Mouse (Mus musculus) neural tube, embryonic 15.5 days (tissue): ENCODE data around the gene Cdk9. TPM values are rescaled to one million over a fixed set of nuclear protein-coding genes. Genes with fewer than 3 reads are reported as not detected.

Experiments used
- ATAC-seq: fragments of 200-750 bp; cut with Nextera tagmentation; 2 replicates; pipeline ENCODE4 v1.8.0; 2017; ENCODE audit warnings: mild to moderate bottlenecking, moderate TSS enrichment, moderate library complexity; ENCODE audit not compliant: low FRiP score
- H3K27ac ChIP-seq: fragments of 300-500 bp; sonication (generic); replicated peaks from 2 replicates; pipeline ENCODE4 v1.5.1; 2015; ENCODE audit warnings: mild to moderate bottlenecking, inconsistent platforms
- H3K27me3 ChIP-seq: fragments of 300-500 bp; sonication (generic); replicated peaks from 2 replicates; pipeline ENCODE4 v1.6.1; 2015; ENCODE audit warnings: inconsistent platforms
- H3K36me3 ChIP-seq: fragments of 300-500 bp; sonication (generic); 2 replicates; pipeline ENCODE4 v1.6.1; 2015; ENCODE audit warnings: inconsistent platforms
- H3K4me1 ChIP-seq: fragments of 300-500 bp; sonication (generic); 2 replicates; pipeline ENCODE4 v1.6.1; 2015; ENCODE audit warnings: inconsistent platforms
- H3K4me2 ChIP-seq: fragments of 300-500 bp; sonication (generic); 2 replicates; pipeline ENCODE4 v1.6.1; 2015; ENCODE audit warnings: inconsistent platforms, mild to moderate bottlenecking, moderate library complexity
- H3K4me3 ChIP-seq: fragments of 300-500 bp; sonication (generic); replicated peaks from 2 replicates; pipeline ENCODE4 v1.5.1; 2015; ENCODE audit warnings: mild to moderate bottlenecking, inconsistent platforms
- H3K9ac ChIP-seq: fragments of 300-500 bp; sonication (generic); replicated peaks from 2 replicates; pipeline ENCODE4 v1.6.1; 2015; ENCODE audit warnings: mild to moderate bottlenecking, inconsistent platforms
- H3K9me3 ChIP-seq: fragments of 300-500 bp; sonication (generic); replicated peaks from 2 replicates; pipeline ENCODE4 v1.6.1; 2016; ENCODE audit warnings: inconsistent platforms
- WGBS: fragments of 180-500 bp; shearing (Covaris S2); methylation state at CpG from one replicate; pipeline ENCODE4 v1.1.7; 2015; ENCODE audit warnings: mixed read lengths; 5-methylcytosine and 5-hydroxymethylcytosine counted together
- polyA plus RNA-seq: library from polyadenylated mRNA; unstranded; fragments of >200 nt; fragmentation: Nextera tagmentation; extraction: Ambion mirVana; gene quantifications from 2 replicates; pipeline ENCODE4 v1.2.1, GENCODE M21; 2015

Cdk9 gene
- polyA plus RNA-seq, 1 experiment from 2014 or later = 63.0 TPM

- Histone ChIP-seq H3K4me1 (peaks cover 17% of the 10 kb centered on the region), H3K36me3 (no peaks in the 10 kb centered on the region), H3K27me3 (no peaks in the 10 kb centered on the region), H3K4me3 (no peak overlapping the region), H3K4me2 (no peak overlapping the region), H3K27ac (no peak overlapping the region; the same call in 1 of the 2 replicates), H3K9ac (no peak overlapping the region), H3K9me3 (no peaks in the 10 kb centered on the region)
- WGBS = 29% methylated on average over 9 of the region's 9 CpGs
- peak; percentile 46; the same call in 1 of the 2 replicates for ATAC-seq
Observed at GRCm38 (mm10) chr2:32718761-32719160, 5.9 kb upstream of the Cdk9 start.

- H3K27ac ChIP-seq = peak overlapping the region; percentile 99; the same call in 1 of the 2 replicates
Observed at GRCm38 (mm10) chr2:32714987-32715425, 2.1 kb upstream of the Cdk9 start.

GRCm38 (mm10) chr2:32714117-32714986 is 1.5 kb upstream of the Cdk9 start:
- WGBS = 67% methylated on average over 11 of the region's 11 CpGs

More at GRCm38 (mm10) chr2:32714987-32715425, 2.1 kb upstream of the Cdk9 start:
- Histone ChIP-seq H3K9me3 (no peaks in the 10 kb centered on the region), H3K27me3 (no peaks in the 10 kb centered on the region), H3K4me1 (peaks cover 37% of the 10 kb centered on the region), H3K9ac (0 out of 2 replicates have a peak overlapping the region, but pooled peaks have one; percentile 24), H3K4me3 (no peak overlapping the region), H3K4me2 (no peak overlapping the region), H3K36me3 (peaks cover 7% of the 10 kb centered on the region)
- ATAC-seq = no peak
- 72% methylated on average over 4 of the region's 4 CpGs for WGBS

GRCm38 (mm10) chr2:32712586-32712933 is 316 bp downstream of the Cdk9 start:
- 0% methylated on average over 28 of the region's 44 CpGs for WGBS
- no peaks in the 10 kb centered on the region for H3K9me3 ChIP-seq
- H3K9ac ChIP-seq = peak overlapping the region; percentile 83
- no peaks in the 10 kb centered on the region for H3K27me3 ChIP-seq
- H3K4me3 ChIP-seq = peak overlapping the region; percentile 93
- H3K27ac ChIP-seq = peak overlapping the region; percentile 99
- H3K4me1 ChIP-seq = peaks cover 39% of the 10 kb centered on the region
- H3K4me2 ChIP-seq = peak overlapping the region; percentile 97
- H3K36me3 ChIP-seq = peaks cover 31% of the 10 kb centered on the region
- peak; percentile 90 for ATAC-seq

More at GRCm38 (mm10) chr2:32714117-32714986, 1.5 kb upstream of the Cdk9 start:
- peak overlapping the region; percentile 97 for H3K4me2 ChIP-seq
- no peak for ATAC-seq
- no peaks in the 10 kb centered on the region for H3K9me3 ChIP-seq
- peaks cover 13% of the 10 kb centered on the region for H3K36me3 ChIP-seq
- peak overlapping the region; percentile 83 for H3K9ac ChIP-seq
- peaks cover 40% of the 10 kb centered on the region for H3K4me1 ChIP-seq
- H3K27me3 ChIP-seq = no peaks in the 10 kb centered on the region
- H3K4me3 ChIP-seq = peak overlapping the region; percentile 93
- H3K27ac ChIP-seq = peak overlapping the region; percentile 99

GRCm38 (mm10) chr2:32712108-32712551 is 746 bp downstream of the Cdk9 start:
- peaks cover 34% of the 10 kb centered on the region for H3K36me3 ChIP-seq
- no peaks in the 10 kb centered on the region for H3K9me3 ChIP-seq
- H3K4me1 ChIP-seq = peaks cover 39% of the 10 kb centered on the region
- H3K4me2 ChIP-seq = peak overlapping the region; percentile 97
- H3K27ac ChIP-seq = peak overlapping the region; percentile 99
- under 1% methylated on average over 41 of the region's 41 CpGs for WGBS
- peak; percentile 33; the same call in 1 of the 2 replicates for ATAC-seq
- H3K27me3 ChIP-seq = no peaks in the 10 kb centered on the region
- peak overlapping the region; percentile 93 for H3K4me3 ChIP-seq
- peak overlapping the region; percentile 83 for H3K9ac ChIP-seq

- peaks cover 39% of the 10 kb centered on the region for H3K4me1 ChIP-seq
- no peak for ATAC-seq
- H3K4me3 ChIP-seq = peak overlapping the region; percentile 93
- no peaks in the 10 kb centered on the region for H3K27me3 ChIP-seq
- H3K9ac ChIP-seq = peak overlapping the region; percentile 83
- no peaks in the 10 kb centered on the region for H3K9me3 ChIP-seq
- H3K36me3 ChIP-seq = peaks cover 40% of the 10 kb centered on the region
- H3K27ac ChIP-seq = peak overlapping the region; percentile 99
- 31% methylated on average over 9 of the region's 9 CpGs for WGBS
- H3K4me2 ChIP-seq = peak overlapping the region; percentile 97
Observed at GRCm38 (mm10) chr2:32711301-32712056, 1.4 kb downstream of the Cdk9 start.

- no peak overlapping the region for H3K4me2 ChIP-seq
- H3K4me3 ChIP-seq = no peak overlapping the region
- H3K36me3 ChIP-seq = peaks cover 51% of the 10 kb centered on the region
- no peak overlapping the region for H3K9ac ChIP-seq
- no peaks in the 10 kb centered on the region for H3K27me3 ChIP-seq
- no peak overlapping the region for H3K27ac ChIP-seq
- H3K4me1 ChIP-seq = peaks cover 39% of the 10 kb centered on the region
- ATAC-seq = no peak
- 87% methylated on average over 5 of the region's 5 CpGs for WGBS
- H3K9me3 ChIP-seq = no peaks in the 10 kb centered on the region
Observed at GRCm38 (mm10) chr2:32710425-32710824, 2.5 kb downstream of the Cdk9 start.

GRCm38 (mm10) chr2:32709521-32710137 is 3.2 kb downstream of the Cdk9 start:
- Histone ChIP-seq H3K27me3 (no peaks in the 10 kb centered on the region), H3K4me3 (no peak overlapping the region), H3K27ac (no peak overlapping the region), H3K36me3 (peaks cover 59% of the 10 kb centered on the region), H3K9ac (no peak overlapping the region), H3K4me1 (peaks cover 33% of the 10 kb centered on the region), H3K4me2 (no peak overlapping the region), H3K9me3 (no peaks in the 10 kb centered on the region)
- WGBS = 96% methylated on average over 20 of the region's 20 CpGs
- ATAC-seq = no peak

- ATAC-seq = no peak
- WGBS = 48% methylated on average over 3 of the region's 3 CpGs
- Histone ChIP-seq H3K9ac (no peak overlapping the region), H3K27me3 (no peaks in the 10 kb centered on the region), H3K4me3 (no peak overlapping the region), H3K9me3 (no peaks in the 10 kb centered on the region), H3K4me2 (no peak overlapping the region), H3K36me3 (peaks cover 66% of the 10 kb centered on the region), H3K27ac (no peak overlapping the region), H3K4me1 (peaks cover 23% of the 10 kb centered on the region)
Observed at GRCm38 (mm10) chr2:32708643-32709042, 4.2 kb downstream of the Cdk9 start.

- Histone ChIP-seq H3K4me1 (peaks cover 20% of the 10 kb centered on the region), H3K36me3 (peaks cover 75% of the 10 kb centered on the region), H3K27me3 (no peaks in the 10 kb centered on the region), H3K9me3 (no peaks in the 10 kb centered on the region), H3K4me3 (no peak overlapping the region), H3K9ac (no peak overlapping the region), H3K4me2 (no peak overlapping the region), H3K27ac (no peak overlapping the region)
- WGBS = 95% methylated on average over 6 of the region's 6 CpGs
- no peak for ATAC-seq
Observed at GRCm38 (mm10) chr2:32706971-32707370, 5.9 kb downstream of the Cdk9 start.

- ATAC-seq = no peak
- no peak overlapping the region for H3K27ac ChIP-seq
- peaks cover 5% of the 10 kb centered on the region; the same call in 1 of the 2 replicates for H3K4me1 ChIP-seq
Observed at GRCm38 (mm10) chr2:32705018-32705417, 7.9 kb downstream of the Cdk9 start.

More at GRCm38 (mm10) chr2:32705018-32705417, 7.9 kb downstream of the Cdk9 start:
- Histone ChIP-seq H3K27me3 (no peaks in the 10 kb centered on the region), H3K9me3 (no peaks in the 10 kb centered on the region), H3K4me3 (no peak overlapping the region), H3K9ac (no peak overlapping the region), H3K36me3 (peaks cover 68% of the 10 kb centered on the region), H3K4me2 (no peak overlapping the region)
- WGBS = 89% methylated on average over 7 of the region's 7 CpGs
